Mouse (Mus musculus) intestine, postnatal 0 days (tissue): Measurements from ENCODE around the gene Osbpl10. TPM values are rescaled to one million over a fixed set of nuclear protein-coding genes. Genes with fewer than 3 reads are reported as not detected.
"Not testable (repeated sequence)": the region's sequence is repeated elsewhere in the genome, so short reads cannot be mapped to it uniquely, and the experiment has no call there.

Source experiments
- ATAC-seq: fragments of 200-750 bp; cut with Nextera tagmentation; 2 replicates; pipeline ENCODE4 v1.8.0; 2017; ENCODE audit warnings: mild to moderate bottlenecking, moderate TSS enrichment, moderate library complexity
- H3K27ac ChIP-seq: fragments of 300-500 bp; sonication (generic); 2 replicates; pipeline ENCODE4 v1.5.1; 2014; ENCODE audit warnings: mild to moderate bottlenecking, low read depth, low read length, moderate library complexity
- H3K27me3 ChIP-seq: fragments of 300-500 bp; sonication (generic); replicated peaks from 2 replicates; pipeline ENCODE4 v1.6.1; 2014; ENCODE audit warnings: low read length, mixed read lengths; ENCODE audit not compliant: control insufficient read depth, insufficient read depth
- H3K36me3 ChIP-seq: fragments of 300-500 bp; sonication (generic); 2 replicates; pipeline ENCODE4 v1.6.1; 2014; ENCODE audit warnings: mild to moderate bottlenecking, moderate library complexity; ENCODE audit not compliant: control insufficient read depth, insufficient read depth
- H3K4me1 ChIP-seq: fragments of 300-500 bp; sonication (generic); replicated peaks from 2 replicates; pipeline ENCODE4 v1.6.1; 2014; ENCODE audit warnings: antibody characterized with exemption, low read length, mixed read lengths; ENCODE audit not compliant: control insufficient read depth, insufficient read depth
- H3K4me2 ChIP-seq: fragments of 300-500 bp; sonication (generic); replicated peaks from 2 replicates; pipeline ENCODE4 v1.6.1; 2014; ENCODE audit warnings: low read depth, mild to moderate bottlenecking, moderate library complexity
- H3K4me3 ChIP-seq: fragments of 300-500 bp; sonication (generic); 2 replicates; pipeline ENCODE4 v1.5.1; 2014; ENCODE audit warnings: low read depth, low read length
- H3K9ac ChIP-seq: fragments of 300-500 bp; sonication (generic); 2 replicates; pipeline ENCODE4 v1.6.1; 2014; ENCODE audit warnings: mild to moderate bottlenecking, low read depth, low read length
- H3K9me3 ChIP-seq: fragments of 300-500 bp; sonication (generic); 2 replicates; pipeline ENCODE4 v1.6.1; 2016; ENCODE audit warnings: mixed run types; ENCODE audit not compliant: control insufficient read depth
- CTCF ChIP-seq: sonication (generic); IDR thresholded peaks from 2 replicates; pipeline ENCODE4 v1.5.1; 2016; ENCODE audit warnings: low read depth, mild to moderate bottlenecking, control low read depth, antibody characterized with exemption, moderate library complexity
- WGBS: fragments of 180-500 bp; shearing (Covaris S2); extraction: QIAGEN DNeasy Blood & Tissue Kit; methylation state at CpG from one replicate; pipeline ENCODE4 v1.1.7; 2014; 5-methylcytosine and 5-hydroxymethylcytosine counted together
- polyA plus RNA-seq: library from polyadenylated mRNA; unstranded; fragments of >200 nt; fragmentation: Nextera tagmentation; extraction: Ambion mirVana; gene quantifications from 2 replicates; pipeline ENCODE4 v1.2.1, GENCODE M21; 2015

Osbpl10 gene
- polyA plus RNA-seq, 1 experiment from 2014 or later, result 4.3 TPM

DNA sequence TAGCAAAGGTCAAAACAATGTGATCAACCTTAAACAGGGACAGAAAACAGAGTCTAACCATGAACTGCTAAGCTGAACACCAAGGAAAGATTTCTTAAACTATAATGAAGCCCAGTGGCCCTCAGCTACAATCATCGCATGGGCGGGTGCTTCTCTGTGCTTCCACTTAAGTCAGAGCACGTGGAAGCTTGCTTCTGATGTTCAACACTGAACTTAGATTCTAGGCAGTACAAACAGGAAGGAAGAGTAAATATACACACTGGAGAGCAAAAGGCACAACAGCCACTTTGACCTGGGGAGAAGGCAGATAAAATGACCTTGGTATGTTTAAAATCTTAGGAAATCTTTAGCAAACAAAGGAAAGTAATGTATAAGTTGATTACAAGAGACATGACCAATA lies 293.2 kb downstream of the Osbpl10 start:
- 58% methylated on average over 3 of the region's 3 CpGs for WGBS
- H3K4me3 ChIP-seq, result no peak overlapping the region
- no peak for TF ChIP-seq CTCF
- no peak overlapping the region for H3K27ac ChIP-seq
- H3K9ac ChIP-seq, result no peak overlapping the region
- H3K4me1 ChIP-seq, result no peaks in the 10 kb centered on the region
- no peaks in the 10 kb centered on the region for H3K27me3 ChIP-seq
- no peak overlapping the region for H3K4me2 ChIP-seq
- H3K9me3 ChIP-seq, result no peaks in the 10 kb centered on the region
- H3K36me3 ChIP-seq, result peaks cover 32% of the 10 kb centered on the region
- ATAC-seq, result no peak

DNA sequence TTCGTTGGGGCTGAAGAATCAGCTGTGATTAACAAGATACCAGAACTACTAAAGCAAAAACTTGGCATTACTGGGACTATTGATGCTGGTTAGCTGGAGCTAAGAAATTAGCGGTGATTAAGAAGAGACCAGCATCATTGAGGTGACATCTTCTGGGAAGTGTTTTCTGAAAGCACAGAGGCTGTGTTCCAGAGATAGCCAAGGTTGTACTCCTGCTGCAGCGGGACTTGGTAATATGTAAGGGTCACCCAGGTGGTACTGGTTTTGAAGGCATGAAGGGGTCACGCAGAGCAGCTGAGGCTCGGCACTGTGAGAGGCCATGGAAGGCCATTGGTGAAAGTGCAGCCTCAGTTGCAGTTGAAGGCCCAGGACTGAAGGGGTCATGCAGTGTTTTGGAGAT lies 294.1 kb downstream of the Osbpl10 start:
- not testable (repeated sequence) for ATAC-seq

DNA sequence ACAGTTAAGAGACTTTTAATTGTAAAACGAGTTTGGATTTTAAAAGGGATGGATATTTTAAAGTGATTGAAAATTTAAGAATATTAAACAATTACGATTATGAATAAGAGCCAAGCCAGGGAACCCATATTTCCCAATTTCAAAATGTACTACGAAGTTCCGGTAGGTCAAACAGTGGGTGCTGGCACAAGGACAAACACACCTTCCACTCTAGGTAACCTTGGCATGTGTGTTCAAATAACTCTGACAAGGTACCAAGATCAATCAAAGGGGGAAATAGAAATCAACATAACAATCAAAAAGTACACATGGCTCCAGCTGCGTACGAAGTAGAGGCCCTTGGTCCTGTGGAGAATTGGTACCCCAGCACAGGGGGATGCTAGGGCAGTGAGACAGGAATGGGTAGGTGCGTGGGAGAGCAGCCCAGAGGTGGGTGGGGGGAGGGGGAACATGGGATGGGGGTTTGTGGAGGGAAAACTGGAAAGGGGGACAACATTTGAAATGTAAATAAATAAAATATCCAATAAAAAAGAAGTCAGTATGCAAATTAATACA lies 294.8 kb downstream of the Osbpl10 start:
- 78% methylated on average over 7 of the region's 7 CpGs for WGBS
- no peak overlapping the region for H3K4me3 ChIP-seq

More for the DNA sequence above, 294.1 kb downstream of the Osbpl10 start:
- not testable (repeated sequence) for H3K9ac ChIP-seq, H3K4me3 ChIP-seq, H3K27ac ChIP-seq, H3K4me1 ChIP-seq, H3K4me2 ChIP-seq, H3K9me3 ChIP-seq, H3K27me3 ChIP-seq
- H3K36me3 ChIP-seq, result peaks cover 33% of the 10 kb centered on the region
- WGBS, result 84% methylated on average over 2 of the region's 5 CpGs

DNA sequence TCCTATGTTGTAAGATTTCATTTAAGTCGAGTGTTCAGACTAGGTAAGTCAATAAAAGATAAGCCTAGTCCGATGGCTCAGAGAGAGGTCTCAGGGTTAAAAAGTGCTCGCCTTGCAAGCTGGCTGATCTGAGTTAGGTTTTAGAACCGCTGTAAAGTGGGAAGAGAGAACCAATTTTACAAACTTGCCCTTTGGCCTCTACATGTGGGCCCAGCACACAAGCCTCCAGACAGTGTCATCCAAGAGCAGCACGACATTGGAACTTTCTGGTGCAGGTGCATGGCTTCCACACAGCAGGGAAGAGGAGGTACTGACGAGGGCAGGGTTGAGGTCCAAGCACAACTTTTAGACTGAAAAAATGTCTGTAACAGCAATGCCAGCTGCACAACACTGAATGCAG lies 296.4 kb downstream of the Osbpl10 start:
- H3K27me3 ChIP-seq, result no peaks in the 10 kb centered on the region

More for the DNA sequence above, 294.8 kb downstream of the Osbpl10 start:
- no peak for ATAC-seq
- no peaks in the 10 kb centered on the region for H3K4me1 ChIP-seq
- no peaks in the 10 kb centered on the region for H3K9me3 ChIP-seq
- H3K9ac ChIP-seq, result no peak overlapping the region
- TF ChIP-seq CTCF, result no peak
- peaks cover 33% of the 10 kb centered on the region for H3K36me3 ChIP-seq
- no peak overlapping the region for H3K4me2 ChIP-seq
- no peak overlapping the region for H3K27ac ChIP-seq
- no peaks in the 10 kb centered on the region for H3K27me3 ChIP-seq

DNA sequence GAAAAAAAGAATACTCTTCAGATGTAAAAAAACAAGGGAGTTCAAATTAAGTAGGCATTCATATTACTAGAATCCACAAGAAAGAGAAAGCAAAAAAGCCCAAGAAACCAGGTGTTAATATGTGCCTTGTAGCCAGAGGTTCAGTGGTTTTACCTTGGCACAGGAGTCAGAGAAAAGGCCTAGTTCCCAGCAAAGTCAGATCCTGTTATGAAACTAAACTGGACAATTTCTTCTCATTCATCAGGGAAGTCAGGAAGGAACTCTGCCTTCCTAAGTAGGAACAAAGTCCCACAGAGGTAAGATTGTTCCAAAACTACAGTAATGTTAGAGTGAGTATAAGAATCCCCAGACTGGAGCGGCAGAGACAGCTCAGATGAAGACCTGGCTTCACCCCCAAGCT lies 300.3 kb downstream of the Osbpl10 start:
- TF ChIP-seq CTCF, result no peak
- Histone ChIP-seq H3K4me3 (no peak overlapping the region), H3K9ac (no peak overlapping the region), H3K27me3 (no peaks in the 10 kb centered on the region), H3K36me3 (peaks cover 35% of the 10 kb centered on the region), H3K9me3 (no peaks in the 10 kb centered on the region), H3K4me1 (no peaks in the 10 kb centered on the region), H3K27ac (peak overlapping the region; percentile 2; the same call in 1 of the 2 replicates), H3K4me2 (no peak overlapping the region)
- ATAC-seq, result no peak
- 83% methylated on average over 1 of the region's 1 CpGs for WGBS

More for the DNA sequence above, 296.4 kb downstream of the Osbpl10 start:
- H3K27ac ChIP-seq, result no peak overlapping the region
- no peak overlapping the region for H3K4me2 ChIP-seq
- WGBS, result 49% methylated on average over 6 of the region's 6 CpGs
- no peak for ATAC-seq
- peaks cover 39% of the 10 kb centered on the region for H3K36me3 ChIP-seq
- H3K4me1 ChIP-seq, result no peaks in the 10 kb centered on the region
- no peak overlapping the region for H3K9ac ChIP-seq
- TF ChIP-seq CTCF, result no peak
- H3K9me3 ChIP-seq, result no peaks in the 10 kb centered on the region
- no peak overlapping the region for H3K4me3 ChIP-seq

Other genes with a start within 250 kb of the Osbpl10 start
- gene Cmtm6, start 247.5 kb upstream of the Osbpl10 start, polyA plus RNA-seq, result 87.8 and 98.2 TPM in 2 replicates
- gene Cmtm7, start 196.7 kb upstream of the Osbpl10 start, polyA plus RNA-seq, result 34.8 and 35.7 TPM in 2 replicates
- gene Cmtm8, start 134.4 kb upstream of the Osbpl10 start, polyA plus RNA-seq, result 91.5 and 104 TPM in 2 replicates
- 31.4 and 32.9 TPM in 2 replicates for gene Gpd1l, start 44.6 kb upstream of the Osbpl10 start, polyA plus RNA-seq
- 456 and 498 TPM in 2 replicates for gene Rps27rt, start 4.2 kb downstream of the Osbpl10 start, polyA plus RNA-seq